Mouse (Mus musculus) urinary bladder, postnatal 4 days (tissue): Measurements from ENCODE around the gene Fam129a.

Source experiments
- DNase-seq, 2 experiments: peaks; one replicate each; pipeline ENCODE4 v3.0.0; 2021 to 2022; ENCODE audit warnings: low spot score in 2 of 2

The Fam129a gene

DNA sequence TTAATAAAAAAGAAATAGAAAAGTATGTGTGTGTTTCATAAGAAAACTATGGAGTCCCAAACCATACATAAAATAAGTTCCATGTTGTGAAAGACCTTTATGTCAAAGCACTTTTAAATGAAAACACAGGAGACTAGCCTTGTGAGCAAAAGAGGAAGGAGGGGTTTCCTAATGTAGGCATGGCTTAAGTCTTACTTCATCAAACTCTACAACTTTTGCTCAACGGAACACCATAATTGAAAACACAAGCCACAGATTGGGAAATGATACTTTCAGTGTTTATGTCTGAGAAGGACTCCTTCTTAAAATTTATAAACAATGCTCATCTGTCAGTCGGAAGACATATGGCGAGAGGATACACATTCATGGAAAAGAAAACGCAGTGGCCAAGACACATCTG lies 54.3 kb downstream of the Fam129a start:
- DNase-seq = no peak

DNA sequence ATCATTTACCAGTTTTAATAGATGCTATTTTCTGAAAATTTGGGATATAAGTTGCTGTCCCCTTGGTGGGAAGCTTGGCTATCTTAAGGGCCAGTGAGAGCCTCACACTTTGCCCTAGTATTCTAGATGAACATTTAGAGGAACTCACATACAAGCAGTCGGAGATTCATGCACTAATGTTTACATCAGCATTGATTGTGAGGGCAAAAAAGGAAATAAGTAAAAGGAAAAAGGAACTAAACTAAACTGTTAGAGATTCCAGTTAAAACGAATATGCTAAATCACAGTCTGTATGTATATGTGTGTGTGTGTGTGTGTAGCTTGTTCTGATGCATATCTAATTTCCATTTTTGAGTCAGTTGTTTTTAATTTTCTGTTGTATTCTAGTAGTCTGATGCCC lies 54.7 kb downstream of the Fam129a start:
- no peak for DNase-seq

DNA sequence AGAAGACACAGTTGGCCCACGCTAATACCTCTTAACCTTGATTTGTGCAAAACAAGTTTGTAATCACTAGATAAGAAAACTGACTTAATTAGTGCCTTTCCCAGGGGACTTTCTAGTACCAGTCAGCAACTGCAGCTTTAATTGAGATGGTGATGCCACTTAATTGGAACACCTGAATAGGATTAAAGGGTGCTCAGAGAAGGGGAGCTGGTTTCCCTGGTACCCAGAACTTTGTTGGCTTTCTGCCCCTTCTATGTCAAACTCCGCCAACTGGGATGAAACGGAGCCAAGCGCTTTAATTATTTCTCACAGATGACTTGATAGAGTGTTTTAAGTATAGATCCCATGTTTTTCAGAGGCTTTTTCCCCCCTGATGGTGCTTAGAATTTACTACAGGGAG lies 55.6 kb downstream of the Fam129a start:
- DNase-seq = no peak

DNA sequence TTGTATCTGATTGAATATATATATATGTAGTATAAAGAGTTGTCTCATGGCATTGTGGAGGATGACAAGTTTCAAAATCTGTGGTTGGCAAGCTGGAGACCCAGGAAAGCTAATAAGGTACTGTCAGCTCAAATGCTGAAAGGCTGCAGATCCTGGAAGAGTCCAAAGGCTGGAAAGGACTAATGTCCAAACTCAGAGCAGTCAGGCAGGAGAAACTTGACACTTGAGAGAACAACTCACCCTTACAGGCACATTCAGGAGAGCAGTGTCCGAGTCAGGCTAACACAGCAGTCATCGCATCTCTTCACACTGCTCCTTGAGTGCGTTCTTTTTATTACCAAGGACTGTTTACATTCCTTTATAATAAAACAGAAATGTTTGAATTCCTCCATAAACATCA lies 56.2 kb downstream of the Fam129a start:
- no peak for DNase-seq

DNA sequence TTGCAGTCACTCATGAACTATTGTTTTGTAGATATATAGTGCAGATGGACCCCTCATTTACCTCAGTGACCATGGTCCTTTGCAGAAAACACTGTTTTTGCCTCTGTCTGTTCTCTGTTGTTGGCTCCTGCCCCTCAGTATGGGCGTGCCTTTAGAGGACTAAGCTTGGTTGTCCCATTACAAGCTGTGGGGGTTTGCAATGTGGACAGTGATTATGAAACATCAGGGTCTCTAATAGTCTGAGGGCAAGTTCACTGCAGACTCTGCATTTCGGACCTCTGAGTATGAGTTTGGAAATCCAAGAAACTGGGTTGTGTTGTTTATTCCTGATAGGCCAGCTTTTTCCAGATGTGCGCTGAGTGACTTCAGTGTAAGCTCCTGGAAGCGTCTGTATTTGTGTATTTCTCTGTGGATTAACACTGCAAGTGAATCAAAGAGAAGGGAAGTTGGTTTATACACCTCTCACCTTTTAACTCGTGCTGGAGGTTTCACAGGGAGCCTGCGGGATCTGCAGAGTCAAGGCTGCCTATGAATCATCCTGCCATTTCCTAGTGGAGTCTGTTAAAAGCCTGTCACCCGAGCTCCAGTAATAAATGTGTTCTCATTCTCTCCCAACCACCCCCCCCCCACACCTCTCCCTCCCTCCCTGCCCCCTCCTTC lies 58.7 kb downstream of the Fam129a start:
- no peak for DNase-seq

DNA sequence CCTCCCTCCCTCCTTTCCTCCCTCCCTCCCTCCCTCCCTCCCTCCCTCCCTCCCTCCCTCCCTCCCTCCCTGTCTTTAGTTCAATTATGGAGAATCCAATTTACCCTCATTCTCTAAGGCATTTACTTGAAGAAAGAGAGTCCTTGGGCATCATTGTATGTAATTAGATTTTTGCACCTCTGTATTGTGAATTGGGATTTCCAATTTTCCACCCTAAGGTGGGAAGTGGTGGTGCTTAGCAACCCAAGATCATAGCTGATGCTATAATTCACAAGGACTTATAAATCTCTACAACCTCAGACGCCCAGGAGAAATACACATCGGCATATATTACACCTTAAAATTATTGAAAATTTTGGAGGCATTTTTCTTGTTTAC lies 59.3 kb downstream of the Fam129a start:
- no peak for DNase-seq

DNA sequence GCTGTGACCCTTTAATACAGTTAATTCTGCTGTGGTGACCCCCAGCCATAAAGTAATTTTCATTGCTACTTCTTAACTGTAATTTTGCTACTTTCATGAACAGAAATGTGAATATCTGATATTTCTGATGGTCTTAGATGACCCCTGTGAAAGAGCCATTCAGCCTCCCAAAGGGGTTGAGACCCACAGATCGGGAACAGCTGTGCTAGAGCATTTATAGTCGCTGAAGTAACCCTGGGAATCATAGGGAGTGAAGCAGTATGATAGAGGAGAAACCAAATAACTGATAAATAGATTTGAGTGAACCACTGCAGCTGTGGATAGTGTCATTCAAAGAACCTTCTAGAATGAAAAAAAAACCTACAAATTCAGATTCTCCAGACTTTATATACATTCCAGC lies 60.1 kb downstream of the Fam129a start:
- no peak for DNase-seq

DNA sequence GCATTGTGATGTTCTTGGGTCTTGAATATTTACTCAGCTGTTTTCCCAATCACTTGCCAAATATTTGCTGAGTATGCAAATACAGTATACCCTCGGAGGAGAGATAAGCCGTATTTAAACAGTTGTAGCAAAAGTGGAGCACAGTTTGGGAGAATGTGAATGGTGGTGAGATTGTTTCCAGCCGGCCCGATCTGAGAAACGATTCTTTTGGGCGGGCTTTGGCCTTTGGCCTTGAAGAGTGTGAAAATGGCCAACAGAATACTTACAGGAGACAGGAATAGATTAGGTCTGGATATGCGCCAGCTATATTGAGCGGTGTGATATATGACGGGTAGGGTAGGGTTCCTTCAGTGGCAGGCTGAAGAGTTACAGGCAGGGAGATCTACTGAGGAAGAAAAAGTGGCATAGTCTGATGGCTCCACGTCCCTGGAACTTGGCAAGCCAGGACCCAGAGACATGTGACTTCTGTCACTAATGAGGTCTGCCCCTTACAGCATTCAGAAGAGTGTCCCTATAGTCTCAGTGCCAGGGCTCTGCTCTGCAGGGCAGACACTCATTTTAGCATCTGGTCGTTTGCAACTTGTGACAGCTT lies 60.8 kb downstream of the Fam129a start:
- no peak for DNase-seq

DNA sequence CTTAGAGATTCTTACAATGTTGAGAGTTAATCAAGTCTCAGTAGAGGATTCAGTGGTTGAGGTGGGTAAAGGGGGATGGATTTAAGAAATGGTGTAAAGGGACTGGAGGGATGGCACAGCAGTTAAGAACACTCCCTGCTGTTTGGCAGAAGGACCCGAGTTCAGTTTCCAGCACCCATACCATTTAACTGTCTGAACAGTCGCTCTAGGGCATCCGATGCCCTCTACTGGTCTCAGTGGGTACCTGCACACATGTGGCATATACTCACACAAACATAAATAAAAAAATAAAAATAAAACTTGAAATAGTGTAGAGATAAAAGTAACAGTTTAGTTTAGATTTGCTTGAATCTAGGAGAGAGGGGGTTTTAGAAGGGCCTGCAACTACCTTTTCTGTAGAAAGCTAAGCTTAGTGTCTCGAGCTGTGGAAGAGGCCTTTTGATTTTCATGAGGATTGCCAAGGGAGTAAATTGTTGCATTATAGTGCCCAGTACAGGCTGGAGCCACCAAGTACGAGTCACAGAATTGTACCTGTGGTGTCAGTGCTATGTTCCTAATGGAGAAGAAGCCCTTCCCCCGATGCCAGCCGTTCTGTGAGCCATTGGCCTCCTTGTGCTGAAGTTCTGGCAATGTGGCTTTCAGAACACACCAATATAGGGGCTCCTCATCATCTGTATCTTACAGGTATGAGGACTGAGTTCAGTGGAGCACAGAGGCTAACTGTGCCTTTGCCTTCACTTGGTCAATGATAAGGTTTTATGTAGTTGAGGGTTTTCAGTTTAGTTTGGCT lies 61.8 kb downstream of the Fam129a start:
- no peak for DNase-seq

DNA sequence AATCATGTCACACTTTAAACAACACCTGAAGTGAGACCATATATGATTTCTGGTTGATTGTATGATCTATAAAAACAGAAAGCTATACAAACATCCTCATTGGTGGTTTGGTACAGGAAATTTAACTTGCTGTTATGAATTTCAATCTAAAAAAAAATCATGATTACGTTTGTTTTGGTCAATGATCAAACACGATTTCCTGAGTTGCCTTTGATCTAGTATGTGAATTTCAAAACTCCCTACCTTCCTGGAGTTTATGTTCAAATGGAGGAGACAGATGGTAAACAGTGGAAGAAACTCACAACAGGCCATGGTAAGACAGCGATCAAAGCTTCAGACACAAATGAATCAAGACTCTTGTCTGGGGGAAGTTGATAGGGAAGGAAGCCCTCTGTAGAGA lies 65.7 kb downstream of the Fam129a start:
- no peak for DNase-seq

DNA sequence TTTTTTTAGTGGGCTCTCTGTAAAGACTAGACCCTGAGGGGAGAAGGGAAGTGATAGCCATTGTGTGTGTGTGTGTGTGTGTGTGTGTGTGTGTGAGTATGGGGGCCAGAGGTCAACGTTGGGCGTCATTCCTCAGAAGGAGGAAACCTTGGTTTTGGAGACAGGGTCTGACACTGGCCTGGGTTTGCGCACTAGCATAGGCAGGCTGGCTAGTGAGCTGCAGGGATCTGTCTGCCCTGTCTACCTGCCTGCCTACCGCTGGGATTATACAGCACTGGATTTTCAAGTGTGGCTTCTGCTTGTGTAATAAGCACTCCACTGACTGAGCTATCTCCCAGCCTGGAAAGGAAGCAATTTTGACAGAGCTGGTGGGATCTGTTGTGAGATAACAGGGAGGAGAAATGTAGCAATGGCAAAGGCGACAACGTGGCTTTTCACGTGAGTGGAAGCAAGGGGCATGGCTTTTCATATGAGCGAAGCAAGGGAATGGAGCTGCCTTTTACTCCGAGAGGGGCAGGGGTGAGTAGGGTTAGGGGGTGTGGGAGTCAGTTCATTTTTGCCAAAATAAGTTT lies 66.5 kb downstream of the Fam129a start:
- no peak for DNase-seq

DNA sequence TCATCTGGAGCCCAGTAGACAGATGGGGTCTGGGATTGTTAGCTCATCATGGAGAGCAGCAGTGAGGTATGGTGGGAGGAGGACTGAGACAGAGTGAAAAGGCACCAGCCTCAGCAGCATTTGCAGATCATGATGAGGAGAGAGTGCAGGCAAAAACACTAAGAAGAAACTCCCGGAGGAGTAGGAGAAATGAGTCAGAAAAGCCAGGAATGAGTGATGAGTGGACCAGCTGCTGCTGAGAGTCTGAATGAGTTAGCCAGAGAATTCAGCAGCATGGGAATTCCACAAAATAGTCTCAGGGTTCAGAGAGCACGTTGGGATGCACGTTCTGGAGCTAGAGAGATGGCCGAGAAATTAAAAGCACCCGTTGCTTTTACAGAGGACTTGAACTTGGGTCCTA lies 67.4 kb downstream of the Fam129a start:
- no peak for DNase-seq

DNA sequence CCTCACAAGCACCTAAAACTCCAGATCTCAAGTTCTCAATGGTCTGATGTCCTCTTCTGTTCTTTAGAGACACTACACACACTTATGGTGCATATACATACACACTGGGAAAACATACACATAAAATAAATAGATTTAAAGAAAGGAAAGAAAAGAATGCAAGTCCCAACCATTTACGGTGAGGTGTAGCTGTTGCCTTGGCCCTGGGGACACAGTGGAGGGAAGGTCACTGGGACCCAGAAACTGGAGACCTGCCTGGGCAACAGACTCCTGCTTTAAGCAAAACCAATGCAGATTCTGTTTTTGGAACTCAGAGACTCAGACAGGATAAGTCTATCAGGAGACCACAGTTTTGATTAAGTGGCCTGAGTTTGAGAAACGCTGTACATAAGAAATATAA lies 67.8 kb downstream of the Fam129a start:
- DNase-seq = no peak

DNA sequence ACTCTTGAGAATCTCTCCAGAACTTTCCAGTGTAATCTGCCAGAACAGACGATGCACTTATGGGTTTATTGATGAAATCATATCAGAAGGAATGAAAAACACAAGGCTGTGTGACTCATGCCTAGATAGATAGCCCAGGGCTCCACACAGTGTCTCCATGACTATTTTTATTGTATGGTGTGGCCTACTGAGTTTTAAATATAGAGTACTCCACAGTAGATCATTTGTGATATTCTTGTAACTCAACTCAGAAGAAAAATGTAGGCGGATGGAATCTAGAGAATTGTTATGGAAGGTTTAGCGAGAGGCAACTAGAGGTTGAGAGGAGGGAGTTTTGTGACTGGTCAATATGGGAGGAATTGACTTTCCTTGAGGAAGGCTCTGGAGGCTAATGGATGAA lies 75.4 kb downstream of the Fam129a start:
- DNase-seq = no peak

DNA sequence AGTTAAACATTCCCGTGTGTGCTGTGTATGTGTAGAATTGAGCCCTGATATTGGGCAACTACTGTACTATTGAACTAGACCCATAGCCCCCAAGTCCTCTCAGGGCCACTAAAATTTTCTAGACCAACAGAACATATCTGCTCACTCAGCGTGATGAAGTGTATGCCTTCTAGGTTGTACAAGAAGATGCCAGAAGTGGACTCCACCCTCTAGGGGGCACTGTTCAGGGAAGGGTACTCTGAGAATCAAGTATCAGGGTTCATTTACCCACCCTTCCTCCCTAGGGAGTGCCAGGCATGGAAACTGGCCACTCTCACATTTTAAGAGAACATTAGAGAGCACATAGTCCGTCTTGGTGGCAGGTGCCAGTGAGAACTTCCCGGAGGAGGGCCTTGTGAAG lies 77.1 kb downstream of the Fam129a start:
- no peak for DNase-seq

DNA sequence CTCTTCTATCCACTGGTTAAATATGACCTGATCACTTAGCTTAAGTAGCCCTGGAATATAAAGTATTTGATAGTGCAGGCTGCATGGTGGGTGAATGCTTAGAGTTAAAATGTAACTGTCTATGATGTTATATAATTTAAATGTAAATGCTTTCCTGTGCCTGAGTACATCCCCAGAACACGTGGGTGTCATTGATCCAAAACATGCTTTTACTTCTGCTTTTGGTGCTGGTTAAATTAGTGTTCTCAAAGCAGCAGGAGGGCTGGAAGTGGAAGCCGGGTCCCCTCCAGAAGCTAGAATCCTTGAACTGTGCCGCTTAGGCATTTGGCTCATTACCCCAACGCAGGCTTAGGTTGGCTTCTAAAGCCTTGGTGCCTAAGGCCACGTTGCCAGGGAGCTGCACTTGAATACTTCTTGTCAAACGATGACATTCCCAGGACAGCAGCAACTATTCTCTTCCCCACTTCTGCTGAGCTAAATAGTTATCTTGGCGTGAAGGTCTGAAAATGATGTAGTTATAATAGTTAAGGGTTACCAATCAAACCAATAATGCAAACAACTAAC lies 86.1 kb downstream of the Fam129a start:
- no peak for DNase-seq

DNA sequence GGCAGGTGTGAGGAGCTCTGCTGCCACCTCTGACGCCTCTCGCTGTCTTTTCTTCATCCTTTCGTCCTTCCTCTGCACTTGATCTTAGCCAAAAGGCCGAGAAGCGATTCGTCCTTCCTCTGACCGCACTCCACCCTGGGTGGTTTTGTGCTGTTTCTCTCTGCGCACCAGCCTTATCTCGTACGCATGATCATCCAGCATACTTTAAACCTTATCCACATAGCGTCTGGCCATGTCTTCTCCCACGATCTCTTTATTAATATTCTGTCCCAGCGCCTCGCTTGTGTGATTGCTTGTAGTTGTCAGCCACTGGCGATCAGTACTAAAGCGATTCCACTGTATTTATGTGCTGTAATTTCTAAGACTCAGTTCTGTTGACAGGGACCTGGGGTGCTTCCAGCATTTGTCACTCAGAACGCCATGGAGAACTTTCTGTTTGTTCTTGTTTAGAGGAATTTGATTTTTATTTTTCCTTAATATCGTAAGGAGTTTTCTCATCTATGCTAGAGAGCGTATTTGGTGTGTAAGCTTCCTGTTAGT lies 87.4 kb downstream of the Fam129a start:
- no peak for DNase-seq

DNA sequence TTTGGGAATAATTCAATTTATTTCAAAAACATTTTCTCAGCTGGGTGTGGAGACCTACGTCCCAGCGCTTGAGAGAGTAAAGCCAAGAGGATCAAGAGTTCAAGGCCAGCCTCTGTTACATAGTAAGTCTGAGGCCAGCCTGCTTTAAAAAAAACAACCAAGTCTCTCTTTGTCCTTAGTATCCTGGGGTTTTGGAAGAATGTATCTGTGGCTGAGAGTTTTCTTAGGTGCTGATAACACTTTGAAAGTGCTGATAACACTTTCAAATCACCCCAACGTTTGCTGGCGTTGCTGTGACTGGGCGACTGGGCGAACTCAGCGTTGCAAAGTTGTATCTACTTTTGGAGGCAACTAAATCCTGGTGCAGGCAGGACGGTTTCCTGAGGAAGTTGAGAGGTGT lies 88.7 kb downstream of the Fam129a start:
- no peak for DNase-seq

DNA sequence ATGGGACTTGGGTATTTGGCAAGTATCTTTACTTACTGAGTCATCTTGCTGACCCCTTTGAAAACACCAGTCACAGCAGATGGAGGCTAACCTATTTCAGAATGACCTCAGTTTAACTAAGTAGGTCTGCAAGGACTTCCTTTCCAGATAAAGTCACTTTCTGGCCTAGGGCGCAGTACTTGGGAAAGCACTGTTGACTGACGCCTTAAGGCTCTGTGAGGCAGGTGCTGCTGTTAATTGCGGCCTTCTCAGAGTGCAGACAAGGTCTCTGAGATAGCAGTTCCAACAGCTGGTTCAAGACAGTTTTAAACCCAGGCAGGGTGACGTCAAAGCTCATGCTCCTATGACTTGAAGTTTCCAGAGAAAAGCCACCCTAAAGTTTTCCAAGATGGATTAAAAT lies 89.3 kb downstream of the Fam129a start:
- no peak for DNase-seq

DNA sequence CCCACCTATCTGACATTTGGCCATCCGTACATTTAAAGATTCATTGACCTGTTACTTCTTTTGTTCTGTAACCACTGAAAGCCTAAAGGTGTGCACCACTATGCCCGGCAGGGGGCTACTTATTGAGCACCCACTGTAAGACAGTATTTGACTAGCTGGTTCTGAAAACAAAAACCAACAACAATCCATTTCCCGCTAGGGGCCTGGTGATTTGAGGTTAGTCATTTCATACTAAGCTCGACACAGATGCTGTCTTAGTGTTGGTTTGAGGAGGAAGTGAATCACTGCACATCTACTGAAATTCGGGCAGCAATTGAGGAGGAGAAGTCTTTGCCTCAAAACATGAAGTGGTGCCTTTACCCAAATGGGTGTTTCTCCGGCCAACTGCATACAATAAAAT lies 89.9 kb downstream of the Fam129a start:
- DNase-seq = no peak

DNA sequence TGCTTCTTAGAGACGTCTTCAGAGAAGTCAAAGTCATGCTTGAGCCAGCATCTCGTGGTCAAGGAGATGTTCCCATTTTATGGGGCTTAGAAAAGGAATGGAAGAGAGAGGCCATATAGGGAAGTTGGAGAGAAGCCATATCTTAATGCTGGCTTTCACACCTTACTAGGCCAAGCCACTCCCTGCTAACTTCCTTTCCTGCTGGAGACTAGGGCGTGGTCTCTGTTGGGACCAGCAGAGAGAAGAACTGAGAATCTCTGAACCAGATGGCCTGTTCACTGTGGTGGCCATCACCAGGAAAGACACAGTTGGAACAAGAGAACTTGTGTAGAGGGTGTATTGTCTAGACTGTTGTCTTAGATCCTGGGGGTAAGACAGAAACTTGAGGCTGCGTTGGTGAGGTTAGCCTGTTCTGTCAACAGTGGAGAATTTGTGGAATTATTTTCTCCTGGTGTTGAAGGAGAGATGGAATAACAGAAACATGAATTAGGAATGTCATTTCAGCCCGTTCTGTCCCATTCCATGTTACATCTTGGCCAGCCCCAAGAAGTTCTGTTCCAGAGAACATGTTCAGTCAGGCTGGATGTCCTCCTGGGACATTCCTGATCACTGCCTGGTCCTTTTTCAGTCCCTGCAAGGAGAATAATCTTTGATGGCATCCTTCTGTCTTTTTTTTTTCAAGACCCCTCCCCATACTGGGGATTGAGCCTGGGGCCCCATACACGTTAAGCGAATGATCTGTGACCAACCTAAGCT lies 90.9 kb downstream of the Fam129a start:
- no peak for DNase-seq

DNA sequence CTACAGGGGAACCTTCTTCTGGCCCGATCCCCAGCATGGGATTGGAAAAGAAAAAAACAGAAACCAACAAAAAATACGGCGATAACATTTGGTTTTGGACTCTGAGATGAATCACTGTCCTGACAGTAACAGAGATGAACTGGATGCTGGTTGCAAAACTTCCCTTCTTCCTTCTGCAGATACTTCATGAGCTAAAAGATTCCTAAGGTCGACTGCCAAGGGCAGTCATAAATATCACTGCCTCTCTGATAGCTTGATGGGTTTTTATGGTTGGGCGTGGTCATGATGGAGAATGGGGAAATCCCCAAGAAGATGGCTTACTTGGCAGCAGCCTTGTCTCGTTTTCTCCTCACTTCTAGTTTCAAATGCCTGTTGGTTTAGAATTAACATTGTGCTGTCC lies 92.0 kb downstream of the Fam129a start:
- DNase-seq = no peak
